8 mouse cellular contexts compared by ENCODE assay signal in the genomic region with DNA sequence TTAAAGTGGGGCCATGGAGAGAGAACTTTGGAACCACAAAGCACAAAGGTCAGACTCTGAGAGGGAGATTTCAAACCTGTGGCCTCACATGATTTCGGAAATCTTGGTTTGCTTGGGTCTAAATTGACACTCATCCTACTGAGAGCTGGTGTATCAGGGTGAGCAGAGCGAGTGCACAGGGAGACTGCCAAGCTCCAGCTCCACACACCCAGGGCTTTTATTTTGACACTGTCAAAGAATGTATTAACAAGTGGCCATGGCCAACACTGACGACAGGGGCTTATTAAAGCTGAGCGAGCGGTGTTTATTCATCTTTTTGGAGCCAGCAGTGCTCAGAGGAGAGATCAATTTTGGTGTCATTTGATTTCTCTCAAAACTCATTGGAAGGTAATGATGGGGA. TPM values are rescaled to one million over a fixed set of nuclear protein-coding genes. Genes with fewer than 3 reads are reported as not detected.
DNase-seq lines count a peak whose midpoint lies in the region; ATAC-seq and TF ChIP-seq lines count a peak whose summit lies in the region.

No protein-coding gene starts in this region.

- peak overlapping the region; percentile 52 for H3K9ac ChIP-seq in heart, embryonic 16.5 days (ENCODE audit: low read length)
- no peak overlapping the region for H3K9ac ChIP-seq in limb, embryonic 14.5 days (ENCODE audit: low read depth, low read length, severe bottlenecking)

- no peak overlapping the region for H3K27ac ChIP-seq in heart, embryonic 16.5 days (ENCODE audit: low read length)
- no peak overlapping the region for H3K27ac ChIP-seq in limb, embryonic 14.5 days (replicated peaks; ENCODE audit: low read depth, low read length)

- H3K4me2 ChIP-seq in heart, embryonic 16.5 days (ENCODE audit: low read depth, low read length), result peak overlapping the region; percentile 64
- peak overlapping the region; percentile 40 for H3K4me2 ChIP-seq in limb, embryonic 14.5 days (replicated peaks; ENCODE audit: low read depth, low read length, severe bottlenecking)

- H3K27me3 ChIP-seq in heart, embryonic 16.5 days (ENCODE audit: control insufficient read depth, insufficient read depth, low read length), result no peaks in the 10 kb centered on the region
- no peaks in the 10 kb centered on the region for H3K27me3 ChIP-seq in limb, embryonic 14.5 days (ENCODE audit: control insufficient read depth, insufficient read depth, low read length)

- peak overlapping the region; percentile 44 for H3K4me3 ChIP-seq in heart, embryonic 16.5 days (ENCODE audit: low read length)
- peak overlapping the region; percentile 20 for H3K4me3 ChIP-seq in limb, embryonic 14.5 days (replicated peaks; ENCODE audit: low read length)

- 24% methylated on average over 5 of the region's 5 CpGs for WGBS in heart, embryonic 16.5 days
- WGBS in limb, embryonic 14.5 days, result 20% methylated on average over 5 of the region's 5 CpGs

- 0 out of 2 replicates have a peak, but pooled peaks cover 2% of the 10 kb centered on the region for H3K36me3 ChIP-seq in heart, embryonic 16.5 days (ENCODE audit: control insufficient read depth, insufficient read depth)
- H3K36me3 ChIP-seq in limb, embryonic 14.5 days (ENCODE audit: control insufficient read depth, insufficient read depth, low read length), result no peaks in the 10 kb centered on the region

- H3K9me3 ChIP-seq in heart, embryonic 16.5 days (replicated peaks; ENCODE audit: control insufficient read depth, low read length), result no peaks in the 10 kb centered on the region
- H3K9me3 ChIP-seq in limb, embryonic 14.5 days (ENCODE audit: control insufficient read depth, low read length), result no peaks in the 10 kb centered on the region

- no peak for TF ChIP-seq POLR2A in limb, embryonic 14.5 days (IDR thresholded peaks at IDR 0.05; ENCODE audit: borderline replicate concordance, extremely low read depth, insufficient read depth, insufficient read length)

- peaks cover 23% of the 10 kb centered on the region for H3K4me1 ChIP-seq in heart, embryonic 16.5 days (ENCODE audit: control insufficient read depth, insufficient read depth, low read length)
- H3K4me1 ChIP-seq in limb, embryonic 14.5 days (ENCODE audit: control insufficient read depth, insufficient read depth, low read length), result peaks cover 24% of the 10 kb centered on the region

- DNase-seq in urinary bladder, postnatal 14 days (ENCODE audit: low spot score), result peak; percentile 51
- DNase-seq in urinary bladder, adult 18-20 months (ENCODE audit: low spot score in 2 of 2), result no peak
- peak; percentile 54 for DNase-seq in limb, embryonic 14.5 days (ENCODE audit: low spot score)
- DNase-seq in retina, embryonic 14.5 days (ENCODE audit: low spot score), result peak; percentile 62
- no peak for DNase-seq in ovary, postnatal 14 days (ENCODE audit: low spot score)
- no peak for DNase-seq in spleen, postnatal 10 days (ENCODE audit: low spot score in 2 of 2)
- DNase-seq in right cerebral cortex, postnatal 10 days (ENCODE audit: low spot score in 2 of 2), result no peak

- ATAC-seq in heart, embryonic 16.5 days (replicated peaks; ENCODE audit: extremely low read depth, insufficient read depth, low FRiP score), result no peak; the same call in 1 of the 2 replicates
- ATAC-seq in limb, embryonic 14.5 days (ENCODE audit: low FRiP score, low read depth), result no peak

RNA-seq across cellular contexts. Expression of gene Cc2d2a, which starts 3.0 kb away (rescaled TPM):
- polyA plus RNA-seq in heart, embryonic 16.5 days (2015; fragmentation: Nextera tagmentation; extraction: Ambion mirVana), result 7.5 and 8.6 TPM in 2 replicates
- 9.5 and 11.1 TPM in 2 replicates for polyA plus RNA-seq in limb, embryonic 14.5 days (2012; rRNA removed)
- 8.6 and 9.7 TPM in 2 replicates for polyA plus RNA-seq in limb, embryonic 14.5 days (2014; fragmentation: Nextera tagmentation; extraction: Ambion mirVana)

Comparison
In these comparisons a context has a peak if more than half of its experiments do, and no peak if none do; other contexts are left out.
1. DNase-seq: peak in urinary bladder, postnatal 14 days (single experiment), limb, embryonic 14.5 days (single experiment) and retina, embryonic 14.5 days (single experiment); none in urinary bladder, adult 18-20 months (0 of 2), ovary, postnatal 14 days (single experiment), spleen, postnatal 10 days (0 of 2) and right cerebral cortex, postnatal 10 days (0 of 2).